Mouse (Mus musculus): ENCODE measurements around the gene Mta3. TPM values are rescaled to one million over a fixed set of nuclear protein-coding genes. Genes with fewer than 3 reads are reported as not detected.
A peak's percentile ranks its signal among the peaks of the same experiment; 100 is the strongest.
"Not testable (repeated sequence)": the region's sequence is repeated elsewhere in the genome, so short reads cannot be mapped to it uniquely, and the experiment has no call there.

Gene Mta3
- total RNA-seq, 2 experiments from 2014 or later = 90.6 to 93.6 TPM

- Histone ChIP-seq H3K27ac (no peak overlapping the region), H3K4me3 (no peak overlapping the region)
- intact Hi-C loops (cut with DNase I) = no loop called here
- DNase-seq (ENCODE audit: extremely low spot score in 1 of 2, low spot score in 2 of 2) = no peak
- no peak for TF ChIP-seq CTCF (IDR thresholded peaks at IDR 0.05)
These were observed 12.0 kb upstream of the Mta3 start for GRCm38 (mm10) chr17:83693941-83694340.

- Histone ChIP-seq H3K27ac (no peak overlapping the region), H3K4me3 (no peak overlapping the region)
- no peak for TF ChIP-seq CTCF (IDR thresholded peaks at IDR 0.05)
- no peak for DNase-seq (ENCODE audit: extremely low spot score in 1 of 2, low spot score in 2 of 2)
- intact Hi-C loops (cut with DNase I) = no loop called here
These were observed 10.2 kb upstream of the Mta3 start for GRCm38 (mm10) chr17:83695785-83696184.

GRCm38 (mm10) chr17:83699062-83699724, 6.8 kb upstream of the Mta3 start:
- Histone ChIP-seq H3K27ac (no peak overlapping the region), H3K4me3 (no peak overlapping the region)
- no peak for DNase-seq (ENCODE audit: extremely low spot score in 1 of 2, low spot score in 2 of 2)
- TF ChIP-seq CTCF (IDR thresholded peaks at IDR 0.05) = no peak
- intact Hi-C loops (cut with DNase I) = no loop called here

- TF ChIP-seq CTCF (IDR thresholded peaks at IDR 0.05) = no peak
- intact Hi-C loops (cut with DNase I) = no loop called here
- no peak for DNase-seq (ENCODE audit: extremely low spot score in 1 of 2, low spot score in 2 of 2)
- no peak overlapping the region for H3K4me3 ChIP-seq
- no peak overlapping the region for H3K27ac ChIP-seq
These were observed 5.8 kb upstream of the Mta3 start for GRCm38 (mm10) chr17:83700125-83700524.

- H3K27ac ChIP-seq = no peak overlapping the region
- no peak for TF ChIP-seq CTCF (IDR thresholded peaks at IDR 0.05)
- DNase-seq (ENCODE audit: extremely low spot score in 1 of 2, low spot score in 2 of 2) = no peak
- no peak overlapping the region for H3K4me3 ChIP-seq
- intact Hi-C loops (cut with DNase I) = no loop called here
These were observed 1.5 kb upstream of the Mta3 start for GRCm38 (mm10) chr17:83704469-83704868.

- DNase-seq (ENCODE audit: extremely low spot score in 1 of 2, low spot score in 2 of 2) = peak; percentile 35 to 36
- H3K27ac ChIP-seq = peak overlapping the region; percentile 97
- no peak for TF ChIP-seq CTCF (IDR thresholded peaks at IDR 0.05)
- peak overlapping the region; percentile 94 for H3K4me3 ChIP-seq
- intact Hi-C loops (cut with DNase I) = loop anchor here (5.0 kb wide), 1 partner anchor 73 kb away; the partner anchor contains the start of gene Kcng3
These were observed 429 bp upstream of the Mta3 start for GRCm38 (mm10) chr17:83705352-83706115.

GRCm38 (mm10) chr17:83706594-83707126, 697 bp downstream of the Mta3 start:
- peak overlapping the region; percentile 94 for H3K4me3 ChIP-seq
- intact Hi-C loops (cut with DNase I) = loop anchor here (5.0 kb wide), 1 partner anchor 74 kb away; the partner anchor contains the start of gene Kcng3
- H3K27ac ChIP-seq = peak overlapping the region; percentile 97
- DNase-seq (ENCODE audit: extremely low spot score in 1 of 2, low spot score in 2 of 2) = peak; percentile 29 to 31
- TF ChIP-seq CTCF (IDR thresholded peaks at IDR 0.05) = no peak

- DNase-seq (ENCODE audit: extremely low spot score in 1 of 2, low spot score in 2 of 2) = no peak
- TF ChIP-seq CTCF (IDR thresholded peaks at IDR 0.05) = no peak
- Histone ChIP-seq H3K4me3 (peak overlapping the region; percentile 94), H3K27ac (peak overlapping the region; percentile 97; the same call in 1 of the 2 replicates)
- intact Hi-C loops (cut with DNase I) = loop anchor here (5.0 kb wide), 1 partner anchor 75 kb away; the partner anchor contains the start of gene Kcng3
These were observed 1.4 kb downstream of the Mta3 start for GRCm38 (mm10) chr17:83707372-83707771.

- TF ChIP-seq CTCF (IDR thresholded peaks at IDR 0.05) = no peak
- intact Hi-C loops (cut with DNase I) = loop anchor here (5.0 kb wide), 1 partner anchor 76 kb away; the partner anchor contains the start of gene Kcng3
- DNase-seq (ENCODE audit: extremely low spot score in 1 of 2, low spot score in 2 of 2) = no peak
- Histone ChIP-seq H3K27ac (no peak overlapping the region; the same call in 1 of the 2 replicates), H3K4me3 (no peak overlapping the region)
These were observed 1.9 kb downstream of the Mta3 start for GRCm38 (mm10) chr17:83707846-83708245.

- DNase-seq (ENCODE audit: extremely low spot score in 1 of 2, low spot score in 2 of 2) = no peak
- intact Hi-C loops (cut with DNase I) = loop anchor here (5.0 kb wide), 1 partner anchor 76 kb away; the partner anchor contains the start of gene Kcng3
These were observed 2.3 kb downstream of the Mta3 start for GRCm38 (mm10) chr17:83708256-83708655.

GRCm38 (mm10) chr17:83708891-83709290, 2.9 kb downstream of the Mta3 start:
- no peak overlapping the region for H3K27ac ChIP-seq
- DNase-seq (ENCODE audit: extremely low spot score in 1 of 2, low spot score in 2 of 2) = no peak
- intact Hi-C loops (cut with DNase I) = loop anchor here (5.0 kb wide), 1 partner anchor 77 kb away; the partner anchor contains the start of gene Kcng3
- no peak for TF ChIP-seq CTCF (IDR thresholded peaks at IDR 0.05)
- H3K4me3 ChIP-seq = no peak overlapping the region

More at GRCm38 (mm10) chr17:83708256-83708655, 2.3 kb downstream of the Mta3 start:
- no peak overlapping the region for H3K4me3 ChIP-seq
- no peak for TF ChIP-seq CTCF (IDR thresholded peaks at IDR 0.05)
- no peak overlapping the region for H3K27ac ChIP-seq

GRCm38 (mm10) chr17:83709517-83709916, 3.6 kb downstream of the Mta3 start:
- H3K4me3 ChIP-seq; H3K27ac ChIP-seq; DNase-seq (ENCODE audit: extremely low spot score in 1 of 2, low spot score in 2 of 2): not testable (repeated sequence)
- intact Hi-C loops (cut with DNase I) = loop anchor here (5.0 kb wide), 1 partner anchor 77 kb away; the partner anchor contains the start of gene Kcng3
